Mouse (Mus musculus) heart, postnatal 36 days (tissue): Measurements from ENCODE around the gene Rgl2. TPM values are rescaled to one million over a fixed set of nuclear protein-coding genes. Genes with fewer than 3 reads are reported as not detected.
"Not testable (repeated sequence)": the region's sequence is repeated elsewhere in the genome, so short reads cannot be mapped to it uniquely, and the experiment has no call there.

ENCODE experiments used
- DNase-seq, 2 experiments: peaks; one replicate each; pipeline ENCODE4 v3.0.0; 2021 to 2022
- intact Hi-C: fragments of 180-260 bp; cut with DNase I; formaldehyde crosslinking; loops from one replicate; pipeline ENCODE4 v1.15.1; 2025
- total RNA-seq, 2 experiments: library from RNA; stranded (reverse); gene quantifications; 2 replicates each; pipeline ENCODE4 v1.2.3; 2021

The Rgl2 gene
- total RNA-seq = 10 to 100 TPM; 38.7 TPM

- intact Hi-C loops = loop anchor here (1.0 to 5.0 kb wide), 2 partner anchors 26 to 37 kb away; partner anchors contain the start of genes Kifc1 and Vps52
- peak; percentile 94 to 95 for DNase-seq
These were observed at the start of gene Rgl2 for GRCm38 (mm10) chr17:33929371-33930279. Rgl2 (plus strand) TSS chr17:33929543.

- DNase-seq = not testable (repeated sequence)
These were observed 45.0 kb upstream of the Rgl2 start for GRCm38 (mm10) chr17:33884320-33884719.

GRCm38 (mm10) chr17:33887802-33888201 is 41.5 kb upstream of the Rgl2 start:
- DNase-seq, intact Hi-C loops: not testable (repeated sequence)

More at GRCm38 (mm10) chr17:33884320-33884719, 45.0 kb upstream of the Rgl2 start:
- intact Hi-C loops = not testable (repeated sequence)

- DNase-seq, intact Hi-C loops: not testable (repeated sequence)
These were observed 41.1 kb upstream of the Rgl2 start for GRCm38 (mm10) chr17:33888230-33888629.

- intact Hi-C loops = loop anchor here (2.0 to 5.0 kb wide), 2 partner anchors 37 to 45 kb away; partner anchors contain the start of gene Rgl2
- not testable (repeated sequence) for DNase-seq
These were observed 39.3 kb upstream of the Rgl2 start for GRCm38 (mm10) chr17:33889941-33890532.

GRCm38 (mm10) chr17:33890533-33891059 is 38.7 kb upstream of the Rgl2 start, which contains the start of gene Kifc1:
Kifc1 (minus strand) TSS chr17:33890661.
- DNase-seq = peak; percentile 99
- intact Hi-C loops = loop anchor here (2.0 to 5.0 kb wide), 2 partner anchors 37 to 46 kb away; partner anchors contain the start of gene Rgl2

- intact Hi-C loops = loop anchor here (2.0 to 5.0 kb wide), 2 partner anchors 36 to 47 kb away; partner anchors contain the start of gene Rgl2
- no peak for DNase-seq
These were observed 38.0 kb upstream of the Rgl2 start for GRCm38 (mm10) chr17:33891357-33891756.

- intact Hi-C loops = loop anchor here (2.0 to 5.0 kb wide), 2 partner anchors 35 to 47 kb away; partner anchors contain the start of gene Rgl2
- not testable (repeated sequence) for DNase-seq
These were observed 37.5 kb upstream of the Rgl2 start for GRCm38 (mm10) chr17:33891892-33892291.

GRCm38 (mm10) chr17:33892429-33892828 is 36.9 kb upstream of the Rgl2 start:
- intact Hi-C loops = loop anchor here (5.0 kb wide), 1 partner anchor 35 kb away; the partner anchor contains the start of gene Rgl2

GRCm38 (mm10) chr17:33893011-33893410 is 36.3 kb upstream of the Rgl2 start:
- intact Hi-C loops = loop anchor here (5.0 kb wide), 1 partner anchor 34 kb away; the partner anchor contains the start of gene Rgl2

More at GRCm38 (mm10) chr17:33892429-33892828, 36.9 kb upstream of the Rgl2 start:
- no peak for DNase-seq

GRCm38 (mm10) chr17:33897114-33897794 is 32.1 kb upstream of the Rgl2 start:
- peak in 1 of 2 experiments; percentile 45 for DNase-seq
- intact Hi-C loops = no loop called here

More at GRCm38 (mm10) chr17:33893011-33893410, 36.3 kb upstream of the Rgl2 start:
- DNase-seq = not testable (repeated sequence)

GRCm38 (mm10) chr17:33898193-33898592 is 31.1 kb upstream of the Rgl2 start:
- intact Hi-C loops, DNase-seq: not testable (repeated sequence)

GRCm38 (mm10) chr17:33899642-33900041 is 29.7 kb upstream of the Rgl2 start:
- intact Hi-C loops = no loop called here
- DNase-seq = no peak

GRCm38 (mm10) chr17:33900281-33900988 is 28.9 kb upstream of the Rgl2 start:
- intact Hi-C loops = no loop called here

GRCm38 (mm10) chr17:33900989-33901314 is 28.4 kb upstream of the Rgl2 start:
- no peak for DNase-seq
- intact Hi-C loops = no loop called here

More at GRCm38 (mm10) chr17:33900281-33900988, 28.9 kb upstream of the Rgl2 start:
- no peak for DNase-seq

GRCm38 (mm10) chr17:33901653-33902052 is 27.7 kb upstream of the Rgl2 start:
- intact Hi-C loops = loop anchor here (2.0 kb wide), 1 partner anchor 19 kb away; no protein-coding TSS in a partner anchor
- no peak for DNase-seq

- DNase-seq = no peak
- intact Hi-C loops = loop anchor here (2.0 kb wide), 1 partner anchor 19 kb away; no protein-coding TSS in a partner anchor
These were observed 27.3 kb upstream of the Rgl2 start for GRCm38 (mm10) chr17:33902079-33902478.

GRCm38 (mm10) chr17:33902491-33902890 is 26.9 kb upstream of the Rgl2 start:
- intact Hi-C loops = loop anchor here (2.0 kb wide), 1 partner anchor 18 kb away; no protein-coding TSS in a partner anchor
- no peak for DNase-seq
